Mouse (Mus musculus) kidney, adult 11 months (tissue): ENCODE results near the gene Erp27.
A peak's percentile ranks its signal among the peaks of the same experiment; 100 is the strongest.

Experiments used
- DNase-seq: peaks from one replicate; pipeline ENCODE4 v3.0.0; 2022

Erp27 gene

DNA sequence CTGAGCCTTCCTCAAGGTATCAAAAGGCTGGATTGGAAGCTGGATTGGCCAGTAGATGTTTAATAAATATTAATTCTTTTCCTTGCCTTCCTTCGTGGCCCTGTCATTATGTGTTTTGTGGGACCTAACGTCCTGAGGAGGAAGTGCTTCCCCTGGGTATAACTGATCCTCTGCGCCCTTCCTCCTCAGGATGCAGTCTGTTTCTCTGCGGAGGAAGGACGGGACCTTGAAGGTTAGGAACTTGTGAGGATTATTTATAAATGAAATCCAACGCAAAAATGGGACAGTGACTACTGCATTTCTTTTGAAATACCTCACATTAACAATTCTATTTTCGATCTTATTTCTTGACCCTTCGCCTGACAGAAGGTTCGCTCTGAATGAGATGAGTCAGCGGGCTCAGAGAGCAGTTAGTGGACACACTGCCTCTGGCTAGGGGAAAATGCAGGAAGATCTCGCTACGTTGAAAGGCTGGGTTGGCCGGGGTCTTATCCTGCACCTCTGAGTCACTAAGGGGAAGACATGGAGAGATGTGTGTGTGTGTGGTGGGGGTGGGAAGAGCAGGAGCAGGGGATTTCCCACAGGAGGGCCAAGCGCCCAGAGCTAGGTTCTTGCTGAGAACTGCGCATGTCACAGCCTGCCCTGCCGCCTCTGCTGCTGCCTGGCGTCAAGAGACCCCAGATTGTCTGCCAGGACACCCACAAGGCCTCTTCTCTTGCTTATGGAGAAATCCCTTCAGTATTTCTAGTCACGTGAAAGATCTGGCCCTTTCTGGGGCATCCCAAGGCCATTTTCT, 16.5 kb upstream of the Erp27 start:
- DNase-seq = no peak

DNA sequence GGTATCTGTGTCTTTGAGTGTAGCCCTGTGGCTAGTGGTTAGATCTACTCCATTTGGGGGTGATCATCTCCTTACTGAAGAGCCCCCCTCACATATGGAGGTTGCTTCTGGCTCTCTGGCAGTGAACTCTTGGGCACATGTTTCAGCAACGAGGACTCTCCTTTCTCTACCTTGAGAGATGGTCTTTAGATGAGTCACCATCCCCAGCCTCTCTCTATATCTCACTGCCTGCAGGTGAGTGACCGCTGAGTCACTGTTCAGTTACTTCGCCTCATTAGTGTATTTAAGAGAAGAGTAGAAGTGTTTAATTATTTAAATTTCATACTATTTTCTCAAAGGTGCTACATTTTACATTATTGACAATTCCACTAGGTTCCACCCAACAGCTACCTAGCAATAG, 15.1 kb upstream of the Erp27 start:
- DNase-seq = no peak

DNA sequence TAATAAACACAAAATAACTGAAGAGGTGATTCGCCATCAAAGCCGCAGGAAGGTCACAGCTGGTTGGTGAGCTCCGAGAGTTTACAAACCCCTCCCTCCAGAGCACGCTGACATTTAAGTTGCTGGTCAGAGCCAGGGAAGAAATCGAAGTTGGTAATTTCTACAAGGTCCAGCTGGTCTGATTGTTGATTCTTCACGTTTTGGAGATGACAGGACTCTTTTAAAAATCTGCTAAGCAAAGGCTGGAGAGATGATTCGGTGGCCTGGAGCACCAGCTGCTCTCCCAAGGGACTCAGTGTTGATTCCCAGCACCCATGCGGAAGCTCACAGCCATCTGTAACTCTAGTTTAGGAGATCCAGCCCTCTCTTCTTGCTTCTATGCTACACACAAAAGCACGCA, 14.4 kb upstream of the Erp27 start:
- no peak for DNase-seq

DNA sequence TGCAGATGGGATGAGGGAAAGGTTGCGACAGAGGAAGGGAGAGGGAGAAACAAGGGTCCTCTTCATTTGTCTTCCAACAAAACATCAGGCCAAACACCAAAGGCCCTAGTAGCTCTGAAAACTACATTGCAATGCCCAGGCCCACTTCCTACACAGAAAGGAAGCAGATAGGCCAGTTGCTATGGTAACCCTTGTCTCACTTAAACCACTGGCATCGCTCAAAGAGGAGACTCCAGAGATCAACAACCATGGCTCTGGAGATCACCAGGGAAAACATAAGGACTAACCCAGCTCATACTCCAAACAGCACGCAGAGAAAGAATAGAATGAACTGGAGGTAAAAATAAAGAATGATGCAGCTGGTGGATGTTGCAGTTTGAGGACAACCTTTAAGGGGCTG, 13.3 kb upstream of the Erp27 start:
- no peak for DNase-seq

DNA sequence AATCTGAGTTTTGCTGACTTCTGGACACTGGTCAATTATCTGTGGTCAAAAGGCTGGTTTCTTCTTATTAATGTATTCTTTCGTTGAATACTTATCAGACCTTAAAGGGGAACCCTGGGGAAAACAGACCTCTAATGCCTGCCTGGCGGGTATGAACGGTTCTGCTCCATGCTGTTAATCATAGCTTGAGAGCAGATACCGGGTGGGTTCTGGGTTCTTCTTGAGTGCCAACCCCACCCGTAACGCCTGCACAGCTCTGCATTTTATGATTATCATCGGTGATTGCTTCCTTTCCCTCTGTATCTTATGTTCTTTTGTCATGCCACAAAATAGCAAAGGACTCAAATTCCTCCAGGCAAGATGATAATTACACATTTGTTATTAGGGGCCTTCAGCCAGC, 12.1 kb upstream of the Erp27 start:
- no peak for DNase-seq

DNA sequence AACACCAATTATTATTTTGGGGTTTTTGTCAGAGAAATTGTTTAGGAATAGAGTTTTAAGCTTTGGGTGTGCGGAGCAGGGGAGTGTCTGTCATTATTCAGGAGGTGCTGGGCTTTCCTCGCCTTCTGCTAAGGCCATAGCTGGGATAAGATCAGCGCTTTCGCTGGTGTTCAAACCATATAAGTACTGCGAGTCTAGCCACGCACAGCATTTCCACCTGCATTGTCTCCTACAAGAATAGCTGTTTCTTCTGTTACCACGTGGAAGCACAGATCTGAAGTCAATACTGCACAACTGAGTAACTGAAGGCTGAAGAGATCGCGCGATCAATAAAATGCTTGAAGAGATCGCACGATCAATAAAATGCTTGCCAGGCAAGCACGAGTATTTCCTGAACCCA, 9.3 kb upstream of the Erp27 start:
- DNase-seq = no peak

DNA sequence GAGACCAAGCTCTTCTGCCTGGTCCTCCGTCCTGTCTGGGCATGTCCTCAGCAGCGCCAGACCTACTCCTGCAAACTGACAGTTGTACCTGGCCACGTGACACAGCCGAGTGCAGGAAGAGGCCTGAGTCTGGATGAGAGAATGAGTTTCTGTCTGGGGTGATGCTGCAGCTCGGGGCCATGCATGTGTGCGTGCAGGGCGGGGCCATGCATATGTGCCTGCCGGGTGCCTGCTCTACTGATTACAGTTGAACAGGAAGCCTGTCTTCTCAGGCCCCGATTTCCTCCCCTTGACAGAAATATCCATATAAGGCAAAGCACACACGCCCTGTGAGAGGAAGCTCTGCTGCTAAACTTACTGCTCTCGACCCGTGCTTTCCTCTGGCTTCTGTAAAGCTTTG, 8.7 kb upstream of the Erp27 start:
- peak; percentile 58 for DNase-seq

DNA sequence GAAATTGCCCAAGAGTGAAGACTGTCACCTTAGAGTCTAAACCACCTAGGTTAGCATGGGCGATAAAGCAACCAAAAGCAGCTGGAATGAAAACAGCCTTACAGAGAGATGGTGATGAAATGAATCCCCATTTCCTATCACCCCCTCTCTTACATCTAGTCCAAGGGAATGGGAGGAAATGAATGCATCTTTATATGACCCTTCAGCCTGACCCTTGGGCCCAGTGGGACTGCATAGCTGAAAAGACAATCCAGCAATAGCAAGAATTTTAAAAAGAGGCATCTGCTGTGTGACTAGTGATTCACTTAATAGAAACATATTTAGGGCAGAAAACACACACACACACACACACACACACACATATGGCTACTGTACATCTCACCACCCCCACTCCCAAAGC, 5.6 kb upstream of the Erp27 start:
- DNase-seq = no peak

DNA sequence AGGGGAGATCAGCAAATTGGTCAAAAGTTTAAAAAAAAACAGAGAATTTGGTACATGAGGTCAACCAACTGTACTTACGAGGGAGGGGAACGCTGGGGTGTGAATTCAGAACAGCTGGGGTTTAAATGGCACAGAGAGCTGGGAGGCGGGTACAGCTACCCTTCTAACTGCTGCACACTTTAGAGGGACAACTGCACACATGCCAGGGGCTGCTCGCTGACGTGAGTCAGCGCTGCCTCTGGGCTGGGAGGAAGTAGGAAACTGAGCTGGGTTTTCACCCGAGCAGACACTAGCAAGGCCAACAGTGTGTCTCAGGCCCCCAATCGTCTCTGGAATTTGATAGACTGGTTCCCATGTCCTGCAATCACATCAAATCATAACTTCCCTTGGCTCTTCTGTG, 3.1 kb upstream of the Erp27 start:
- DNase-seq = no peak

DNA sequence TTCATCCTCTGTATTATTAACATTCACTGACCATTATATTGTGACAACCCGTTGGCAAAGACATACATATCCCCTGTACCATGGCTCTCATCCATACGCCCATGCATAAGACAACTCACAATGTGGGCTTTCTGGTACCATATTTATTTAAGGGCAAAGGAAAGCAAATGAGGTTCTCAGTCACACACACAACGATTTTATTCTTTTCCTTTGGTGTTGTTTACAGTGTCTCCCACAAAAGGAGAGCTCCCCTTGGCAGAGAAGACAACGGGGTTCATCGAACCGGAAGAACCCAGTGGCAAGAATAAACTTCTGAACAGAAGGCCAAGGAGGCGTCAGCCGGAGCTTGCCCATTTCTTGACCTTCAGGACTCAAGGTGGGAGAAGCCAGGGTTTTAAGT, 1.6 kb upstream of the Erp27 start, which contains the start of gene Pde6h:
Gene Pde6h, plus strand, starts transcription at position 301 of the 400 bp plus-strand sequence.
- no peak for DNase-seq

DNA sequence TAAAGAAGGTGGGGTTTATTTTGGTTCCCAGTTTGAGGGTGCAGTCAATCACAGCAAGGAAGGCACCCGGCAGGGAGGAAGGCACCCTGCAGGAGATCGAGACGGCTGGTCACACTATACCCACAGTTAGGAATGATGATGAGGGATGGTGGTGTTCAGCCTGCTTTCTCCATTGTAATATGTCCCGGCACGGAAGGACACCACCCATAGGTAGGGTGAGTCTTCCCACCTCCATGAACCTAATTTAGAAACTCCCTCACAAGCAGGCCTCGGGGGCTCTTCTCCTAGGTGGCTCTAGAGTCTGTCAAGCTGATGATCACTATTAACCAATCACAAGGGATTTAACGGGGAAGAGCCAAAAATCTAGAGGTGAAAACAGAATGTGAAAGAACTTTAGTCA, 891 bp upstream of the Erp27 start:
- DNase-seq = no peak

DNA sequence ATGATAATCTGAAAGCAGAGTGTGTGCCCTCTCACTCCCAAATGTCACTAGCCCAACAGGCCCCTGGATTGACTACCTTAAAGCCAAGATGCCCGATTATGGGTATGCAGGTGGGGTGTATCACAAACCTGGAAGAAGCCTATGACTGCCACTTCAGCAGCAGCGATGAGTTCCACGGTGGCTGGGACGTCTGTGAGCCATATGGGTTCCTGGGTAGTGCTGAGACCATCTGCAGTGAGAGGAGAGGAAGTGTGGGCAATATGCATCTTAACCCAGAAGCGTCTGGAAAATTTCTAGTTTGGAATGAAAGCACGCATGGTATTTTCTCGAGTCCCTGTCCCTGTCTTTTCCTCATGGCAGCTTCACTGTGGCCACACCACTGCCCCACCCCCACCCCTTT, 379 bp downstream of the Erp27 start:
- no peak for DNase-seq

DNA sequence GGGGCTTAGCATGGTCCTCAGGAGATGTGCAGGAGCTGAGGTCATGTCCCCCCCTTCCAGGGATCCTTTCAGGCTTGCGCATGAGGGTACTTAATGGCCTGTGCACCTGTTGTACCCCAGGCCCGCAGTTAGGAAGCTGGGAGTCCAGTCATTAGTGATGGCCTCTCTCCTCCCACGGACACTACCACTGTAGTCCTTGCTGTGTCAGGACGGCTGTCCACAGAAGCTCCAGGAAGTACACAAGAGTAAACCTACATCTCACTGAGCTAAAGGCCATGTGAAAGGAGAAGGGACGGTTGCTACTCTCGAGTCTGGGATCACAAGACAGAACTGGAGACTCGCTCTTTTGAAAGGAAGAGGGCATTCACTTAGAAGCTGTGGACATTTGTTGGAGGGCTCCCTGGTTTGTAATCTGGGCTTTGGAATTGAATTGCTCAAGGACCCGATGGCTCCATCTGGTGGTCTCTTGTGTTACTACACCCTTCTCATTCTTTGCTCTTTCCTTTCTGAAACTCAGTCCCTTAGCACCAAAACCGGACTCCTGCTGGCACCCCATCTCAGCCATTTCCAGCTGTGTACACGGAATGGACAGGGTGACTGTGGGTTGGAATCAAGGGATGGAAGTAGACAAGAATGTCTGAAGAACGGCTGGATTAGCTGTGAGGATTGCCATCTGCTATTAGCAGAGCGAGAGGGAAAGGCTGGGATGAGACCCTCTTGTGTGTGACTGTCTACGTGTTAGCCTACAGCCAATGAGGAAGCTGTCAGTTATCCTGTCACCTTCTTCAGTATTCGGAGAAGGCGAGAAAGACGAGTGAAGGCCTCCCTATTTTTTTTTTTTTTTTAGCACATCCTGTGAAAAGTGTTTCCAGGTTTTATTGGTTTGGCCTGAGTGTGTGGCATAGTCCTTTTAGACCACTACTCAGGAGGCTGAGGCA, 1.4 kb downstream of the Erp27 start:
- DNase-seq = peak; percentile 53

DNA sequence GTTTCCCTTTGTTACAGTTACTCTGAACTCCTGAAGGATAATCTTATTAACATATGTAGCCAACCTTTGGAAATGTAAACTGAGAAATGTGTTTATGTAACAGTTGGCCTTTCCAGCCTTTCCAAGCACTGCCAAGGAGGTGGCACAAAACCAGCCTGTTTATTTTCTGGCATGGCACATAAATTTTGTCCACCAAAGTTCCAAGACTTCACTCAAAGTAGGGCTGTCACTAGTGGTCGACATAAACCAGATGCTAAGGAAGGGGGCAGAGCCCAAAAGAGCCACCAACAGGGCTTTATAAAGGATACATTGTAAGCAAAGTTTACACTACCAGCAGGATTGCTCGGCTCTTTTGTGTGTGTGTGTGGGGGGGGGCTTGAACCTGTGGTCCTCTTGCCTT, 4.1 kb downstream of the Erp27 start:
- DNase-seq = no peak

DNA sequence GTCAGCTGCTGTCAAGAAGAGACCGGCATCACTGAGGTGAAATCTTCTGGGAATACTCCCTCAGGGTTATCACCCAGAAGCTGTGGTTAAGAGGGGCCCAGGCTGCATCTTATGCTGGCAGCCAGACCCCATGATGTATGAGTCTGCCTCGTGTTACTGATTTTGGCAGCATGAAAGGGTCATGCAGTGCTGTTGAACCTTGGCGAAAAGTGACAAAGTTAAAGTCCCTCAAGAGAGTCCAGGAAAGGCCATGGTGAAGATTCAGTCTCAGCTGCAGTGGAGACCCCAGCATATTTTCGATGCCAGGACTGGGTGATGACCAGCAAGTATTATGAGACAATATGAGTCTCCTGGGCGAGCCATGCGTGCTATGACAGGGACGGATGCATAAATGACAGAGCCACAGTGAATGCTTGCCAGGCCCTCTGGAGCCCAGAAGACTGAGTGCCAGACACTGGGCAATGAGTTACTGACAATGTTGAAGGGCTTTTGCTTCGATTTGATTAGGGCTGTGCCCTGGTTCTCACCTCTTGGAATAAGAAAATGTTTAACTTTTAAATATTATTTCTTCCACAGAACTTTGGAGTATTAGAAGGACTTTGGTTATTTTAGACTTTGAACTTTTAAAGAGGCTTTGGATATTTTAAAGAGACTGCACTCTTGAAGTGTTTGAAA, 6.1 kb downstream of the Erp27 start:
- peak; percentile 37 for DNase-seq

DNA sequence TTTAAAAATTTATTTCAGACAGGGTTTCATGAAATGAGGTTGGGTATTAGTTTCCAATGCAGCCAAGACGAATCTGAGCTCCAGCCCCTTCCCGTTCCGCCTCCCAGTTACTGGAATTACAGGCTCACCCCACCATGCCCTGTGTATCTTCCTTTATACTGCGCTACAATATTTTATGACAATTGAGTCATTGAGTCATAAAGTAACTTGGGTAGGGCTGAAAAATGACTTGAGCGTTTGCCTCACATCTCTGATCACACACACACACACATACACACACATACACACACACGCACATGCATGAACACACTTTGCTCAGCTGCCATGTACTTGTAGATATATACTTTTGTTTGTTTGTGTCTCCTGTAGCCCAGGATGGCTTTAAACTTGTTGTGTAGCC, 7.7 kb downstream of the Erp27 start:
- no peak for DNase-seq

DNA sequence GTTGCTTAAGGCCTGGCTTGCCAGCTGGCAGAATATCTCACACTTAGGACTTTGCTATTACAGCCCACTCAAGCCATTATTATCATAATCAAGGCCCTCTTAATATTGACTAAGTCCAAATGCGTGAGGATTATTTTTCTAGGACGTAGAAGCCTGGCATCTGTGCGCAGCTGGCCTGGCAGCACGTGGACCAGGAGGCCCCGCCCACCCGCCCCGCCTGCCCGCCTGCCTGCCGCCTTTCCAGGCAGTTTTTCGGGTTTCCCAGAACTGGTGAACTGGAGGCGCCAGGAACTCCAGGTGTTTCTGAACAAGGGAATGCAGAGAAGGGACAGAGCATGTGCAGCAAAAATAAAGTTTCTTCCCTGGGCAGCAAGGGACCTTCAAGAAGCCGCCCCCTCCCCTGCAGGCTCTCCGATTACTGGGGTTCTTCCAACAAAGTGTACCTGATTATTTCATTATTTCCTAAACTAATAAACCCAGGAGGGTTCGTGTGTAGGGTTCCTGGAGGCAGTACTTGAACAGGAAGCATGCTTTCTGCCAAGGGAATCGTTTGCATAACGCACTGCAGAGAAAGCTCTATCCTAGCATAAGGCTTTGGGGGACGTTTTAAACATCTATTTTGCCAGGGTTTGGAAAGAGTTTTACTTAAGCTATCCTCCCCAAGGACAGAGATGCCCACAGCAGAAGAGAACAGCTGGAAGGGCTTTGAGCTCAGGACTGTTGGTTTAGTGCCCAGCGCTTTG, 8.4 kb downstream of the Erp27 start:
- DNase-seq = no peak

DNA sequence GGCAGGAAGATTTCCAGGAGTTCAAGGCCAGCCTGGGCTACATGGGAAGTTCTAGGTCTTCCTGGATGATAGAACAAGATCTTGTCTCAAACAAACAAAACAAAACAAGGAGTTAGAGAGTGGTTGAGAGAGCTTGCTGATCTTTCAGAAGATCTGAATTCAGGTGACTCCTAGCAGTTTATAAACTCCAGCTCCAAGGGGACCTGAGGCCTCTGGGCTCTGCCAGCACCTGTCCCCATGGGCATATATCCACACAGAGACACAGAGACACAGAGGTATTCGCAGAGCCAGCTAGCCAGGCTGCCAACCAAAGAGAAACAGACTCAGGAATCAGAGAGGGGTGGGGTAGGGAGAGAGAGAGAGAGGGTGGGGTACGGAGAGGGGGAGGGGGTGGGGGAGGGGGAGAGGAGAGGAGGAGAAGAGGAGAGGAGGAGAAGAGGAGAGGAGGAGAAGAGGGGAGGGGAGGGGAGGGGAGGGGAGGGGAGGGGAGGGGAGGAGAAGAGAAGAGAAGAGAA, 9.2 kb downstream of the Erp27 start:
- no peak for DNase-seq

DNA sequence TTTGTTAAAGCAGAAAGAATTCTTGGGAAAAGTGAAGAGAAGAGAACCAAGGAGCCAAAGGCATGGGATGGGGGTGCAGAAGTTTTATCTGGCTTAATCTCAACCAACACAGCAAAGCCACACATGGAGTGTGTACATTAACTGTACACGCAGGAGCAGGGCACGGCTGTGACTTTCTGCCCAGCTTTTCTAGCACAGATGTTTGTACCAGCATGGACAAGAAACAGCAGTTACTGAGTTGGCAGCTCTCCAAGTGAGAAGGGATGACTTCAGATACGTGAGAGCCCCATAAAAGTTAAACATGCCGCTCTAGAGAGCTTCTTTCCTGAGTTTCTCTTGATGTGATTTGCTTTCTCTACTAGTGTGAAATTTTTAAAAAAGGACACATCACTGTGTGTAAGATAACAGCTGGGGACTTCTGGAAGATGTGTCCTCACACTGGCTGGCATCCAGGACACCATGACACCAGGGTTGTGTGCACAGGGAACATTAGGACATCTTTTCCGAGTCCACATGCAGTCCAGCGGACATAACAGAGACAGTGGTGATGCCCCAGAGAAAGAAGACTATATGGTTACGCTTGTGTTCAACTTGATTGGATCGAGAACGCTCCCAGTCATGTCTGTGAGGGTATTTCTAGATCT, 11.6 kb downstream of the Erp27 start:
- no peak for DNase-seq

DNA sequence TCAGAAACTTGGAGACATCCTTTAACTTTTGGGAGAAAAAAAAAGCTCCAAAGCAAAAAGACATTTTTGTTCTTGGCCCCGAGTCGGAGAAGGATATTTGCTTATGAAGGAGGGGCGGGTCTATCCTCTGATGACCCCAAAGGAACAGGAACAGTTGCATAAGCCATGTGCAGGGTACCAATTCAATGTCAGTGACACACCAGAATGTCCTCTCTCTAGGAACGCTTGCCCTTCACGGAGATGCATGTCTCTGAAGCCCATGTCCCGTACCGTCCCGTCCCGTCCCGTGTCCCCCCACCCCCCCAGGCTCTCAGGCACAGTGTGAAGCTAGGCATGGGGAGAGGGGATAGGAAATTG, 15.1 kb downstream of the Erp27 start:
- peak; percentile 14 for DNase-seq

DNA sequence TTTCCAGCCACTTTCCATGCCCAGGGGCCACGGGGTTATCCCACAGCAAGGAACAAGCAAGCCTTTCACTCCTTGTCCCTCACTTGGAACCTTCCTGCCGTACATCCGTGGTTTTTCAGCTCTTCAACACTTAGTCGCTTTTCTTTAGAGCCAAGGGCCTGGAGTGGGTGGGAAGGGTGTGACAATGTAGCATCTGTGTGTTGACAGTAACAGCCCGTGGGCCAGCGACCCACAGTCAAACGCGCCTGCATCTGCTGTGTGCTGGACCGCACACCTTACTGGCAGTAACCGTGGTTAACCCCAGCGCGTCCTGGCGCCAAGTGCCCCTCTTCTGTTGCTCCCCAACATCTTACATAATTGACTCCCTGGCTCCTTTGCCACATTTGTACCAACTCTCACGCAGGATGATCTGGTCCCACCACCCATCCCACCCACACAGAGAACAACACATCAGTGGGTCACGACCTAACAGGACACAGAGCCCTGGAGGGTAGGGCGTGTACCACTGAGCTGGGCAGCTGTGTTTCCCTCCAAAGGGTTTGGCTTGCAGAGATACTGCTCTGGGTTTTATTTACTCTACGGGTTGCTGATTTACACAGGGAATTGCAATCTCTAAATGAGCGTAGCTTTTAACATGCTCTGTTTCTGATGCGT, 15.6 kb downstream of the Erp27 start:
- DNase-seq = no peak
